Mouse (Mus musculus): Measurements from ENCODE around the gene Prickle4.
"Not testable (repeated sequence)": the region's sequence is repeated elsewhere in the genome, so short reads cannot be mapped to it uniquely, and the experiment has no call there.

Prickle4 gene

GRCm38 (mm10) chr17:47669166-47669565 is 25.4 kb downstream of the Prickle4 start:
- DNase-seq (ENCODE audit: low read depth) = no peak

DNA sequence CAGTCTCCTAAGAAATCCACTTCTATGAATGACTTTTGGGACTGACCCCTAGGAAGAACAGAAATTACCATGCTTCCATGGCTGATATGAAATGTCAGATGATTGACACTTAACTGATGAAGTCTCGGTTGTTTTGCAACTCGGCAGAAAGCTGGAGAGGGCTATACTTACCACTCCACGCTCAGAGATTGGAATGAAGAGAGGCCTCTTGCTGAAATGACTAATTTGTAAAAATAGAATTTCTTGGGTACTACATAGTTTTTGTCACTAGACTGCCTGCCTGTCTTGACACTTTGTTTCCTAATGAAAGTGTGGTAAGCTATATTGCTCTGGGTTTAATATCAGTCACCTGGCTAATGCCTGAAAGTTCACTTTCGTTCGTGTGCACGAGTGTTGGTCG is 30.1 kb downstream of the Prickle4 start:
- DNase-seq (ENCODE audit: low read depth) = no peak

DNA sequence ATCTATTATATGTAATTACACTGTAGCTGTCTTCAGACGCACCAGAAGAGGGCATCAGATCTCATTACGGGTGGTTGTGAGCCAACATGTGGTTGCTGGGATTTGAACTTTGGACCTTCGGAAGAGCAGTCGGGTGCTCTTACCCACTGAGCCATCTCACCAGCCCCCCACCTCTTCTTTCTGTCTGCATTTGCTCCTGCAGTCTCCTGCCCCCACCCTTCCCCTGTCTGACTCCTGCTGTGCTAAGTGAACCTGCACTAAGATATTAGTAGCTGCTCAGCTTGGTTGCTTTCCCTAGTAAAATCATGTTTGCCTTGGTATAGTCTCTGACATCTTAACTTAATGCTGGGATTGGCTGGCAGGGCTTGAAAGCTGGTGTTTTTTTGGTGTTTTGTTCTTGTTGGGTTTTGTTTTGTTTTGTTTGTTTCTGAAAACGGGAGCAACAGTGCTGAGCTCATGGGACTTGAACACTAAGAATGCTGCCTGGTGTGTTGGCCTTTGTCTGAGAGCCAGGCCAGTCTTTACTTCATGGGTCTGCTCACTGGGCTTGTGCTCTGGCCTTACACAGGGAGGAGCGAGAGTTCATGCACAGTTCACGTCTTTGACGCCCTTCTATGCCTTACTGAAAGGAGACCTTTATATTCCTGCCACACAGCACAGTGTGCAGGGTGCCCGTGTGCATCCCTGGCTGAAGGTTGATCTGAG is 31.4 kb downstream of the Prickle4 start:
- DNase-seq (ENCODE audit: low read depth) = no peak

DNA sequence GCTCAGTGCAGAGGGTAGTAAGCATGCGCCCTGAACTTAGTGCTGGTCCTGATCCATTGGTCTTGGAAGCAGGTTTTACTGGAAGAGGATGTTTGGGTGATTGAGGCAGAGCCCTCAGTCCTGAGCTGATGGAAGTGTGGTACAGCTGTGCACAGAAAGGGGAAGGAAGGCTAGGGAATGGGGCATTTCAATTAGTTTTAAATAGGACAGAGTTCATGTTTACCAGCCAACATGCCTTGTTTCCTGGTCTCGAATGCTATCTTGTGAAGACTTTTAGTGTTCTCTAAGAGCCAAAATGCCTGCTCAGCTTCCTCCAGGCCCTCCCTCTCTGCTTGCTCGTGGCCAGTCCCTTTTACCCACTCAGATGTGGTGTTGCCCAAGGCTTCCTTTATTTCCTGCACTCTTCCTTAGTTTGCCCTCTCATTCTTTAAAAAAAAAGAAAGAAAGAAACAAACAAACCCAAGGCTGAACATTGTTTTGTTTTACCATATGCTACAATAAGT is 35.7 kb downstream of the Prickle4 start:
- no peak for DNase-seq (ENCODE audit: low read depth)

DNA sequence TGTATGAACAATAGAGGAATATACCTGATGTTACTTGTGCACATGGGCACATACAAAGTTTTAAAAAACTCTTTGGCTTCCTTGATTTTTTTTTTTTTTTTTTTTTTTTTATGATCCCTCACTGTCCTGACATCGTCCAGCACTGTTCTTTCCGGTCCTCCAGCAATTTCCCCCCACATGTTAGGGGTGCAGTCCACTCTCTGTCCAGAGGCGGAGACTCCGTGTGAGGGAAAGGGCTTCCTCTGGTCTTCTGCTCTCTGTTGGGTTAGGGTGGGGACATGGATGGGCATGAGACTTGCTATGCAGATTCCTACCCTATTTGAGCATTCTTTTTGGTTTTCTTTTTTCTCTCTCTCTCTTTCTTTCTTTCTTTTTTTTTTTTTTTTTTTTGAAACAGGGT is 36.6 kb downstream of the Prickle4 start:
- no peak for DNase-seq (ENCODE audit: low read depth)

DNA sequence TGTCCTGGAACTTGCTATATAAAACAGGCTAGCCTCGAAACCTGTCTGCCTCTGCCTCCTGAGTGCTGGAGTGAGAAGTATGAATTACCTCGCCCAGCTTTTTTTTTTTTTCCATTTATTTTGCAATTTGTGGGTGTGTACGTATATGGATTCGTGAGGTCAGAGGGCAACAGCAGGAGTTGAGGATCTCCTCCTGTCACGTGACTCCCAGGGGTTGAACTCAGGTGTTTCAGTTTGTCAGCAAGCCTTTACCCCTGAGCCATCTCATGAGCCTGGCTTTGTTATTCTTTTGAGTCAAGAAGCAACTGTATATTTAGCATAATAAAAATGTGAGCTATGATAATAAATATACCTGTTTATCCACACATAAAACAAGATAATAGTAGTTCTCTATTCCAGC is 38.8 kb downstream of the Prickle4 start:
- no peak for DNase-seq (ENCODE audit: low read depth)

GRCm38 (mm10) chr17:47654346-47654745 is 40.2 kb downstream of the Prickle4 start:
- DNase-seq (ENCODE audit: low read depth) = not testable (repeated sequence)

GRCm38 (mm10) chr17:47651953-47652352 is 42.6 kb downstream of the Prickle4 start:
- no peak for DNase-seq (ENCODE audit: low read depth)

- no peak for DNase-seq (ENCODE audit: low read depth)
Measured at GRCm38 (mm10) chr17:47648966-47649365, 45.6 kb downstream of the Prickle4 start.

GRCm38 (mm10) chr17:47646683-47647082 is 47.9 kb downstream of the Prickle4 start:
- peak; percentile 80 for DNase-seq (ENCODE audit: low read depth)

DNA sequence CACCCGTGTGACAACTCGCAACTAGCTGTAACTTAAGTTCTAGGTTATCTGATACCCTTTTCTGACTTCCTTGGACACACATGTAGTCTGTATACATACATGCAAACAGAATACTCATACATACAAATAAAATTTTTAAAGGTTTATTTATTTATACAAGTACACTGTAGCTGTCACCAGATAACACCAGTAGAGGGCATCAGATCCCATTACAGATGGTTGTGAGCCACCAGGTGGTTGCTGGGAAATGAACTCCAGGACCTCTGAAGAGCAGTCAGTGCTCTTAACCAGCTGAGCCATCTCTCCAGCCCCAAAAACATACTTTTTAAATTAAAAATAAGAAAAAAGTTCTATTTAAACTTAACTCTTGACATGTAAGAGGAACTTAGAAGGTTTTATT is 51.5 kb downstream of the Prickle4 start:
- peak; percentile 17 for DNase-seq (ENCODE audit: low read depth)

All from naive thymus-derived CD4-positive, alpha-beta T cell, adult 2 months (primary cell).